Mouse (Mus musculus): ENCODE measurements around the gene Prss57. TPM values are rescaled to one million over a fixed set of nuclear protein-coding genes. Genes with fewer than 3 reads are reported as not detected.
A peak's percentile ranks its signal among the peaks of the same experiment; 100 is the strongest.

The Prss57 gene
- total and polyA plus RNA-seq, 3 experiments: 0.08 TPM; not detected in 2

DNA sequence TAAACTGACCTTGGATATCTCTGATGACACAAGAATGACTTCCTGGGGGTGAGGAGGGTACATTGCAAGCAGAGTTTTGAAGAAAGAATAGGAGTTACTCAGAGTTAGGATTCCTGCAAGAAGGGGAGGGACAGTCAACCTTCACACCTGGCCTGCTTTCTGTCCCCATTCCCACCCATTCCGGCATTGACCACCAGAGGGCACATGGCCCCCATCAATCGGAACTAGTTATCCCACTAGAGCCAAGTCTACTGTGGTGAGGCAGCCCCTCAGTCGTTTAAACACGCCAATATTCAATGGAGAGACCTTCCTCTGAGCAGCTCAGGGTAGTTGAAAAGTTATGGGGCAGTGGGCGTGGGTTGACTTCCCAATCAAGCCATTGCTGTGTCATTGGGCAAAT is 22.4 kb downstream of the Prss57 start:
- Histone ChIP-seq H3K79me2 (replicated peaks; ENCODE audit: control insufficient read depth, insufficient read depth, low read length) (no peaks in the 10 kb centered on the region), H3K4me1 (ENCODE audit: control insufficient read depth, insufficient read depth, low read length) (peaks cover 9% of the 10 kb centered on the region), H3K4me3 (no peak overlapping the region), H3K9ac (ENCODE audit: low read depth, low read length) (no peak overlapping the region), H3K27me3 (ENCODE audit: control insufficient read depth, insufficient read depth, low read length) (no peaks in the 10 kb centered on the region), H3K27ac (no peak overlapping the region), H3K36me3 (ENCODE audit: control insufficient read depth, insufficient read depth, low read length) (no peaks in the 10 kb centered on the region)
- peak; percentile 66 to 82 for DNase-seq
- TF ChIP-seq EP300 (IDR thresholded peaks at IDR 0.05; ENCODE audit: insufficient read depth, low read depth, low read length) (peak; percentile 88), CTCF (IDR thresholded peaks at IDR 0.05) (peak; percentile 89), POLR2A (IDR thresholded peaks at IDR 0.05; ENCODE audit: insufficient read depth, low read depth, low read length) (no peak)
- intact Hi-C loops (cut with DNase I): loop anchor here (1.0 kb wide), 1 partner anchor 20 kb away; no protein-coding TSS in a partner anchor
- WGBS: 8% methylated on average over 5 of the region's 5 CpGs

DNA sequence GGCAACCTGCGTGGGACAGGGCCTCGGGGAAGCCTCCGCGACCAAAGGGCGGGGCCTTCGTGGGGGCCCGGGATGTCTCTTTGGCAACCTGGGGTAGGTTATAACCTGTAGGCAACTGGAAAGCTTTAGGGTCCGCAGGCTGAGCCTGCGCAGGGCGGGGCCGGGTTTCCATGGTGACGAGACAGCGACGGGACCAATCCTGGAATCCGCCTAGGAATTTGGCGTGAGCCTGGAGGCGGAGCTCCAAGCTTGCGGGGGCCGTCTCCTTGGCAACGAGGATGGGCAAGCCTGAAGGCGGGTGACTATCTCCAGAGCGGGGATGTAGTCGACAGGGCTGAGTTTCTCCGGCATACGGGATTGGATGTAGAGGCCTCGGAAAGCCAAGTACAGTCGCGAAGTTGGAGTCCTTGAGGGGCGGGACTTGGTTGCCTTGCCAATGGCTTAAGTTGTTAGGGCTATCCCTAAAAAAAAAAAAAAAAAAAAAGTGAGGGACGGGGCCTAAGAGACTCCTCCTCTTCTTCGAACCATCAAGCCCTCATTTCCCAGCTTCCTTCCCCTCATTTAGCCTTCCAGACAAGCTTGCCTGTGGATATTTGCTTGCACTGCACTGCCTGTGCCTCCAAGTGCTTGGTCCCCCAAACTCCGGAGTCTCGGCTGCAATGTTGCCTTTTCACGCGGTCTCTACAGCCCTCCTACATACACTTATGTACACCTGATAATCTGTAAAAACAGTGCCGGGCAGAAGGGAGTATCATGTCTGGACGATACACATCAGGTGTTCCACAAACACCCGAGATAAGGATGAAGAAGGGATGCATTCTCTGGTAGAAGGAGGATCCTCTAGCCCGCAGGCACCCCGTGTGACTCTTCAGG is 23.2 kb downstream of the Prss57 start:
- Histone ChIP-seq H3K79me2 (replicated peaks; ENCODE audit: control insufficient read depth, insufficient read depth, low read length) (peaks cover 4% of the 10 kb centered on the region; the same call in 1 of the 2 replicates), H3K4me1 (ENCODE audit: control insufficient read depth, insufficient read depth, low read length) (peaks cover 14% of the 10 kb centered on the region), H3K36me3 (ENCODE audit: control insufficient read depth, insufficient read depth, low read length) (no peaks in the 10 kb centered on the region), H3K9ac (ENCODE audit: low read depth, low read length) (peak overlapping the region; percentile 12), H3K27me3 (ENCODE audit: control insufficient read depth, insufficient read depth, low read length) (no peaks in the 10 kb centered on the region), H3K4me3 (peak overlapping the region; percentile 90), H3K27ac (peak overlapping the region; percentile 88)
- TF ChIP-seq CTCF (IDR thresholded peaks at IDR 0.05) (no peak), POLR2A (IDR thresholded peaks at IDR 0.05; ENCODE audit: insufficient read depth, low read depth, low read length) (no peak), EP300 (IDR thresholded peaks at IDR 0.05; ENCODE audit: insufficient read depth, low read depth, low read length) (no peak)
- intact Hi-C loops (cut with DNase I): loop anchor here (1.0 to 2.0 kb wide), 2 partner anchors 21 kb away; partner anchors contain the start of gene Polrmt
- 10% methylated on average over 39 of the region's 40 CpGs for WGBS
- peak; percentile 90 to 91 for DNase-seq

DNA sequence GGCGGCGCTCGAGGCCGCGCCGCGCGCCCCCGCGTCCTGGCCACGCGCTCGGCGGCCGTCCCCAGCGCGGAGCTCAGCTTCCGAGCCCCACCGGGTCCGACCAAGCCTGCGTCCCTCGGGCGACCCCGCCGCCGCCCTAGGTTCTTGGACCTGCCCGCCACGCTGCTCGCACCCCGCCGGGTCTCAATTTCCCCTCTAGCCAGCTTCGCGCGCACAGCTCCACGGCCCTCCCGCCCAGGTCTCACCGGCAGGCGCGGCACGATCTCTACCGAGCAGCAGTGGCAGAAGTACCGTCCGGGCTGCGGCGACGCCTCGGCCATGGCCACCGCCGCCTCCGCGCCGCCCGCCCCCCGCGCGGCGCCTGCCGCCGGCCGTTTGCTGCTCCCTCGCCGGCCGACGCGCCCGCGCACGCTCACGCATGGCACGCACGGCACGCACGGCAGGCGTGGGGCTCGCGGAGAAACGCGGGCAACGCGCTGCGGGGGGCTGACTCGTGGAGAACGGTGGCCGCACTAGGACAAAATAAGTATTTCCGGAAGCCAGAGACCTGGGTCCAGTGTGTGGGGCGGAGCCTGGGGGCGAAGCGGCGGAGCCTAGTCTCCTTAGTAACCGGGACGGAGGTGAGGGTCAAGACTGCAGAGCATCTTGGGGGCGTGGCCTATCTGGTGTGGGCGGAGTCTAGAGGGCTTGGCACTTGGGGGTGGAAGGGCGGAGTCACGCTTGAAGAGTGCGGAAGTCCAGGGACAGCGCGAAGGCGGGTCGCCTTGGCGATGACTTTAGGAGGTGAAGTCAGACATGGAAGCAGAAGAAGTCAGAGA is 24.0 kb downstream of the Prss57 start, which contains the start of gene Rnf126:
Gene Rnf126, minus strand, starts transcription at position 445 of the 818 bp plus-strand sequence.
- peak; percentile 99 for DNase-seq
- Histone ChIP-seq H3K79me2 (replicated peaks; ENCODE audit: control insufficient read depth, insufficient read depth, low read length) (peaks cover 4% of the 10 kb centered on the region; the same call in 1 of the 2 replicates), H3K4me1 (ENCODE audit: control insufficient read depth, insufficient read depth, low read length) (peaks cover 14% of the 10 kb centered on the region), H3K4me3 (peak within 1 kb of the TSS; percentile 90), H3K27me3 (ENCODE audit: control insufficient read depth, insufficient read depth, low read length) (no peaks in the 10 kb centered on the region), H3K27ac (peak within 1 kb of the TSS; percentile 88), H3K36me3 (ENCODE audit: control insufficient read depth, insufficient read depth, low read length) (no peaks in the 10 kb centered on the region), H3K9ac (ENCODE audit: low read depth, low read length) (peak within 1 kb of the TSS; percentile 97)
- WGBS: 1% methylated on average over 91 of the region's 101 CpGs
- intact Hi-C loops (cut with DNase I): loop anchor here (2.0 kb wide), 1 partner anchor 20 kb away; the partner anchor contains the start of gene Polrmt
- TF ChIP-seq EP300 (IDR thresholded peaks at IDR 0.05; ENCODE audit: insufficient read depth, low read depth, low read length) (0 out of 2 replicates have a peak, but pooled peaks have one; percentile 43), CTCF (IDR thresholded peaks at IDR 0.05) (no peak), POLR2A (IDR thresholded peaks at IDR 0.05; ENCODE audit: insufficient read depth, low read depth, low read length) (peak; percentile 5; the same call in 1 of the 2 replicates)

DNA sequence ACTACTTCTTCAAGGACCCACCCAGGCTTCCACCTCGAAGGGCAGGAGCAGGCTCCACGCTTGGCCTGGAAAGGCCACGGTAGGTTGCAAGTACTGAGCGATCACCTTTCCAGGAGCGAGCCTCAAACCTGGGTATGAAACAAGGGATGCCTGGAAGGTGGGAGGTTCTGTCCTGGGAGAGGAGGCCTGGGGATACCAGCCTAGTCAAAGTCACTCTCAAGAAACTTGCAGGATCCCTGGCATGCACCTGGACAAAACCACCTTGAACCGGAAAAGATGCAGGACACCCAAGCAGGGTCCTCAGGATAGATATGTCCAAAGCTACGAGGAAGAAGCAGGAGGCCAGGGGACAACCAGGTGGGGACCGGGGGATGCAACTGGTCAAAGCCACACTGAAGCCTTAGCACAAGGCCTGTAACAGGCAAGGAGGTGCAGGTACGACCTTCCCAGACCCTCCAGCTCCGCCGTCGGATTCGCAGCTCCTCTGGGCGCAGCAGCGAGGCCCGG is 24.7 kb downstream of the Prss57 start:
- intact Hi-C loops (cut with DNase I): loop anchor here (2.0 kb wide), 1 partner anchor 19 kb away; the partner anchor contains the start of gene Polrmt
- DNase-seq: no peak

DNA sequence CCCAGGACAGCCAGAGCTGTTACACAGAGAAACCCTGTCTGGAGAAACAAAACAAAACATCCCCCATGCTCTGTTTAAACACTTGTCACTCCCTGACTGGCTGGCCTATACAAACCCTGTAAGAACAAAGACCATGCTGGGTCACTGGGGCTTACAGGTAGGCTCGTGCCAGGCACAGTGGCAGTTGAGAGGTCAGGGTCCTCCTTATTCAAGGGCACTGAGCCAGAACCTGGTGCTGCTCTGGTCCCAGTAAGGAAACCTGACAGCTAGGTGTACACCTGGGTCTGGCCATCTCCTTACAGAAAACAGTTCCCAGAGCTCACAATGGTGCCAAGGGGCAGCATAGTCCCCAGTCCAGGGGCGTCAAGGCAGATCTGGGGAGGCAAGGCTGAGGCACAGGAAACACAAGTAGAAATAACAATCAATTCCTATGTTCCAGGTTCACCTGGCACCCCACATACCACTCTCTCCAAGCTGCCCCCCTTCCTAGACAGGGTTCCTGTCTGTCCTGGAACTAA is 25.5 kb downstream of the Prss57 start:
- TF ChIP-seq POLR2A (IDR thresholded peaks at IDR 0.05; ENCODE audit: insufficient read depth, low read depth, low read length) (no peak), EP300 (IDR thresholded peaks at IDR 0.05; ENCODE audit: insufficient read depth, low read depth, low read length) (no peak), CTCF (IDR thresholded peaks at IDR 0.05) (no peak)
- DNase-seq: no peak
- H3K36me3 ChIP-seq (ENCODE audit: control insufficient read depth, insufficient read depth, low read length): no peaks in the 10 kb centered on the region
- H3K4me1 ChIP-seq (ENCODE audit: control insufficient read depth, insufficient read depth, low read length): peaks cover 14% of the 10 kb centered on the region
- 69% methylated on average over 2 of the region's 2 CpGs for WGBS
- H3K9ac ChIP-seq (ENCODE audit: low read depth, low read length): no peak overlapping the region
- intact Hi-C loops (cut with DNase I): no loop called here
- H3K27ac ChIP-seq: no peak overlapping the region
- H3K79me2 ChIP-seq (replicated peaks; ENCODE audit: control insufficient read depth, insufficient read depth, low read length): peaks cover 4% of the 10 kb centered on the region; the same call in 1 of the 2 replicates
- H3K4me3 ChIP-seq: no peak overlapping the region
- H3K27me3 ChIP-seq (ENCODE audit: control insufficient read depth, insufficient read depth, low read length): no peaks in the 10 kb centered on the region

More for the DNA sequence above, 24.7 kb downstream of the Prss57 start:
- H3K4me1 ChIP-seq (ENCODE audit: control insufficient read depth, insufficient read depth, low read length): peaks cover 14% of the 10 kb centered on the region
- H3K79me2 ChIP-seq (replicated peaks; ENCODE audit: control insufficient read depth, insufficient read depth, low read length): peaks cover 4% of the 10 kb centered on the region; the same call in 1 of the 2 replicates
- WGBS: 8% methylated on average over 15 of the region's 16 CpGs
- TF ChIP-seq CTCF (IDR thresholded peaks at IDR 0.05) (no peak), POLR2A (IDR thresholded peaks at IDR 0.05; ENCODE audit: insufficient read depth, low read depth, low read length) (no peak), EP300 (IDR thresholded peaks at IDR 0.05; ENCODE audit: insufficient read depth, low read depth, low read length) (no peak)
- peak overlapping the region; percentile 97 for H3K9ac ChIP-seq (ENCODE audit: low read depth, low read length)
- H3K4me3 ChIP-seq: peak overlapping the region; percentile 90
- H3K27ac ChIP-seq: peak overlapping the region; percentile 88
- no peaks in the 10 kb centered on the region for H3K36me3 ChIP-seq (ENCODE audit: control insufficient read depth, insufficient read depth, low read length)
- no peaks in the 10 kb centered on the region for H3K27me3 ChIP-seq (ENCODE audit: control insufficient read depth, insufficient read depth, low read length)
